Mouse (Mus musculus): ENCODE measurements around the gene Gm42906.

The Gm42906 gene

DNA sequence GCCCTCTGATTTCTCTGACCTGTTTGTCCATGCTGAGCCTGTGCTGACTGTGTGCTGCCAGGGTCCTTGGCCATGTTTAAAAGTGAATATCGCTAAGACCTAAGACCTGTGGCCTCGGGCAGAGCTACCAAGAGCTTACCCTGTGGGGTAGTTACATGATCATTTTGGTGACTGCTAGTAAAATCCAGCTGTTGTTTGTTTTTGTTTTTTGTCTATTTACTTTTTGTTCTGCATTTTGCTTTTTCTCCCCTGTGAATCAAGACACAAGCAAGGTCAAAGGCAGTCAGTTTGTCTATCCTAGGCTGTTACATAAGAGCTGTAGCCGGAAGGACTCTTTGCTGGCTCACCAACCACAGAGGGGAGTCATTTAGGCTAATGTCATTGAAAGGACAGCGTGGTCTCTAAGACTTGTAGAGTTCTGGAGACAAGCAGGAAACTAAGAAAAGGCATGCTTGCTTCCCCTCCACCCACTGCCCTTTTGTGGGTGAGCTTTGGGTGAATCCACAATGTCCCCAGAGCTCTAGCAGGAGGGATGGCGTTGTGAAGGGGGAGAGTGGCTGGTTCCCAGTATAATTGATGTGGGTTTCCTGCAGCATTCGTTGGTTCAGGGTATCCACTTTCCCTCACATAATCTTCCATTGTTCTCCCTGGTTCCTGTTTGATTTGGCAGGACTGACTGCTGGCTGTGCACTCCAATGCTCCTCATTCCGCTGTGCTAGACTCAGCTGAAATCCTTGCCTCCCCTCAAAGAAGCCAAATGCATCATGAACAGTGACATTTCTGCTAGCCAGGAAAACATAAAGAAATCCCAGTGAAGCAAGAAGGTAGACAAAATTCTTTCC lies 33.9 kb downstream of the Gm42906 start:
- no peak for DNase-seq (ENCODE audit: low spot score)

GRCm38 (mm10) chr5:151389827-151390226 lies 38.1 kb downstream of the Gm42906 start:
- no peak for DNase-seq (ENCODE audit: low spot score)

DNA sequence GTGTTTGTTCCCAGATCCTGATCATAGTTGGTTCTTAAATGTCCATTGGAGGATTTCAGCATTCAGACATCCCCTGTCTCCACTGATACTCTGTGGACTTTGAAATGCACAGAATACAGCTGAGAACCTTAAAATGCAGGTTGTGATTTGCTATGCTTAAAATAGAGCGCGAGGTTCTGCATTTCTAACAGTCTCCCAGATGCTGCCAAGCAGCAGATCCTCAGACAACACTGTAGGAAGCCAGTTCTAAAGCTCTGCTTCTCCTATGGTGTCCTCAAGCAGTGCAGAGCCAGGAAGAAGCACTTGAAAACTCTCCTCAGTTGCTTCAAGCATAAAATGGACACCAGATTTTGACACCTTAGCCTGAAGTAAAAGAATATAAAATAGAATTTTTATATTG lies 48.1 kb downstream of the Gm42906 start:
- no peak for DNase-seq (ENCODE audit: low spot score)

DNA sequence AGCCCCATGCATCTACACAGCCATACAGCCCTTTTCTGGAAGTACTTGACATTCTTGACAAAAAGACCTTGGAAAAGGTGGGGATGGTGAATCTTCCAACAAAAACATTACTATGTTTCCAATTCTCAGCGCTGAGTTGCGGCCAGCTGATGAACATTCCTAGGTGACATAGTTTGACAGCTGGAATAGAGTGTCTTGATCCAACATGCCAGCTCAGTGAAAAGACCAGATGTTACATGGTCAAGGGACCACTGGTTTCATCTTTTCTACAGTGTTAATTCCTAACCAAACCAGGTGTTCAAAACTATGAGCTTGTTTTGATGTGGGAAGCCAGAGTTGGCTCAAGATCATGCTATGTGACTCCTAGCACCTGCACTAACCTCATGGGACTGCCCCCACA lies 48.8 kb downstream of the Gm42906 start:
- DNase-seq (ENCODE audit: low spot score), result no peak

- DNase-seq (ENCODE audit: low spot score), result no peak
Measured at GRCm38 (mm10) chr5:151376931-151377330, 51.0 kb downstream of the Gm42906 start.

DNA sequence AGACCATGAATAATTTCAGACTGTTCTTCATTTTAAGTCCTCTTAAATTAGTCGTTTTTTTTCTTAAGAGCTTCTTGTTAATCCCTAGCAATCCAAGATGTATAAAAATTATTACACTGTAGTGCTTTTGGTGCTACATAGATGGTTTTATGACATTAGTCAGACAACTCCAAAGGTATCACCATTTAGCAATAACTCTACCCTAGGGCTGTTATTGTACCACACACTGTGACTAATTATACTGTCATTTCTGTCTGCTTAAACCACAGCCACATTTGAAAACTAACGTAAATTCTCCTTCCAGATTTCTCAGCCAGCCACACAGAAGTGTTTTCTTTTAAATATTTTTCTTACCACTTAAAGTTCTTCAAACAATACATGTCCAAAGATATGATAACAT lies 53.1 kb downstream of the Gm42906 start:
- no peak for DNase-seq (ENCODE audit: low spot score)

GRCm38 (mm10) chr5:151371130-151371529 lies 56.8 kb downstream of the Gm42906 start:
- no peak for DNase-seq (ENCODE audit: low spot score)

DNA sequence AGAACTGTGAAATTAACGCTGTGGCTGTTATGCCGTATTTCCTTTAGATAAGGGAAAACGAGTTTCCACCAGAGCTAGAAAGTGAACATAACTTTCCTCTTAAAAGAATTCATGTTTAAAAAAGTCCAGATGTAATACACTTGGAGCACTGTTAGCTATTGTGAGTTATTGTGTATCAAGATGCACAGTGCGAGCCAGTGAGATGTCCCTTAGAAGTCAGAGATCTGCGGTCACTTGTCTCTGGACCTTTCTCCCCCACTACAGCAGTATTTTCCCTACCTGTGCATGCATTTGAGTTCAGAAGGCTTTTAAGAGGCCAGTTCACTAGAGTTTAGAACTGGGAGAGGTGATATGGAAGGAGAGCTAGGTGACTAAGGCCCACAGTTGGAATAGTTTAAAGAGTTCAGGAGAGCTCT lies 58.6 kb downstream of the Gm42906 start:
- no peak for DNase-seq (ENCODE audit: low spot score)

DNA sequence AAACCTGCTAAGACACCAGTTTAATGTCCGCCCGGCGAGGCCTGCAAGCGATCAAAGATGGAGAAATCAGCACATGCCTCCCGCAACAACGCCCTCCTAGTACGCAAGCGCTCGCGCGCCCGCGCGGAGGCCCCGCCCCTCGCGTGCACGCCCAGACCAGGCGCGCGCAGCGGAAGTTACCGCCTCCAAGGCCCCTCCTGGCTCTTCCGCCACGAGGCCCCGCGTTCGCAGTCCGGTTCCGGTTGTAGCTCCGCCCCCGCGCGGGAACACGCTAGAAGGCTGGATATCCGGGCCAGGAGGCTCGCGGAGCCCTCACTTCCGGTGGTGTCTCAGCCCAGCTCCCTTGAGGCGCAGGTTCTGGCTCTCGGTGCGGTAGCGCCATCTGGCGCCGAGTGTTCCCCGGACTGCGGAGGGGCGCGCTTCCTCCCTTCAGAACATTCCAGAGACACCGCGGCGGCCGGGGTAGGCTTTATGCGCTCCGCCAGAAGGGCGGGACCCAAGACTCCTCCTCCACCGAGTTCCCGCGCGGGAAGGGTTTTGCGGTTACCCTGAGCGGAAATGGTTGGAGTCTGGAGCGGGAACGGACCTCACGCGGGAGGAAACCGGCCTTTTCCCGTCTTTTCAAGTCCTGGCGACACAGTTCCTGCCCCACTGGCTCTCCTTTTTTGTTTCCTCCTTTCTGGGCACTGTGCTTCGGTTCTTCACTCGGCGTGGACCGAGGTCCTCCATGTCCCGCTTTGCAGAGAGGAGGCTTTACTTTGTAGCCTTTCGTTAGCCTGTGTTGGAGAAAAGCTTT lies 59.4 kb downstream of the Gm42906 start:
- peak; percentile 100 for DNase-seq (ENCODE audit: low spot score)

GRCm38 (mm10) chr5:151367881-151368394 lies 60.0 kb downstream of the Gm42906 start:
- no peak for DNase-seq (ENCODE audit: low spot score)

DNA sequence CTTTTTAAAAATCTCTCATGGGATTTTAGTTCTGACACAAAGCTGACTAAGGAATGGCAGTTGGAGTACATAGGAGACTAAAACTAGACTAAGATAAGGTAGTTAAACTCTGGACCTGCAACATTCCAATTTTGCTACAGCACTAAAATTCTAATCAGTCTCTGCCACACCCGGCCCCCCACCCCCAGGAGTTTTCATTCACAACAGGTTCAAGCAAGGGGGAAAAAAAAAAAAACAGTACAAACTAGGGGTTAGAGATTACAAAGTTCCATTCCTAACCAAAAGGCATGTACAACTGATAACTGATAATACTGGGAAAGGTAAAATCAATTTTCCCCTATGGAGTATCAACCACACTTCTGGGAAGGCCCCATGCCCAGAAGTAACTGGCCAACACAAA lies 60.6 kb downstream of the Gm42906 start:
- DNase-seq (ENCODE audit: low spot score), result no peak

DNA sequence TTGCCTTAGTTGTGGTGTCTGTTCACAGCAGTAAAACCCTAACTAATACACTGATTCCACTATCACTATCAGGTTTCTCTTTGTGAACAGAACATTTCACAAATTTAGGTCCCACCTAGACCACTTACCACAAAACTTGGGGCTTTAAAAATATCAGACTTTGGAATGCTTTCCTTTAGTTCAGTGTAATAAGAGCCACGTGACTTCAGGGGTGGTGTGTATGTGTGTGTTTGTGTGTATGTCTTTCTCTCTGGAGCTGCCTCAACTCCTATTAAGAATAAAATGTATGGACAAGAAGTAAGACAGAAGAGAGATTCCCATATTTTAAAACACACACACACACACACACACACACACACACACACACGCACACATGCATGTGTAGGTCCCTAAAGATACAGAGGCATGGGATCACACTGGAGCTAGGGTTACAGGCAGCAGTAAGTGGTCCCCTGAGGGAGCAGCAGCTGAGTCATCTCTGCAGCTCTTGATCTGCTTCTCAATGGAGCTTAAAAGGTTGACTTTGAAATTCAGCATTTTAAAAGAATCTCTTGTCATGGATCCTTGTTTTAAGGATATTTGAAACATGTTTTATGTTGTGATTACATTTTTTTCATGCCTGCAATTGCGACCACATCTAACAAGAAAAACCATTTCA lies 64.5 kb downstream of the Gm42906 start:
- DNase-seq (ENCODE audit: low spot score), result no peak

- no peak for DNase-seq (ENCODE audit: low spot score)
Measured at GRCm38 (mm10) chr5:151349616-151350015, 78.3 kb downstream of the Gm42906 start.

DNA sequence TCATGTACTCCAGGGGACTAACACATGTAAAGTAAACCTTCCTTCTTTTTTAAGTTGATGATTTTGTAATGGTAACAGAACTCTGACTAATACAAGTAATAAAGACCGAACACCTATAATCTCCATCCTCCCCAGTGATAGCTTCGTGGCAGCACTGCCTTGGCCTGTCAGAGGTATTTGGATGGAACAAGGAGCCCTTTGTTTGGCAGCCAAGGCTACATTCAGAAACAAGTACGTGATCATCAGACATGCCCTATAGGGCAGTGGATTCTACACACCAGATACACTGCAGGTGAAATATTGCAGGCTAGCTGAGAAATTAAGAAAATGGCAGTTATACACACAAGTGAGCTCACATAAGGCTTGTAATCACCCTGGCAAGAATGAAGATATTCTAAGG lies 79.5 kb downstream of the Gm42906 start:
- no peak for DNase-seq (ENCODE audit: low spot score)

- no peak for DNase-seq (ENCODE audit: low spot score)
Measured at GRCm38 (mm10) chr5:151346626-151347025, 81.3 kb downstream of the Gm42906 start.

DNA sequence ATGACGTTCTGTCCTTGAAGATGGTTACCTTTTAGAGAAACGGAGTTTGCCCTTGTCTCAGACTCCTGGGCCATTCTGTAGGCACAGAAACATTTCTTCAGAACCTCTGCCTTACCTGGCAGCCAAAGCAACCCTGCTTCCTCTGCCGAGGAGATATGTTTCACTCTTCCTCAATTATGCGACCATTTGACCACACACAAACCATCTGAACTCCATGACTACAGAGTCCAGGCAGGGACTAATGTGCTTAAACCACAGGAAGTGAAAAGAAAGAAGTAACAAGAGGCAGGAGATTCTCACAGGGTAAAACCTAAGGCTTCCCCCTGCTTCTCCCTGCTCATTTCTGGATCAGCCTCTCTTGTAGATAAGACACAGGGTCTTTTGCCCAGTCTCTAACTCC lies 83.2 kb downstream of the Gm42906 start:
- no peak for DNase-seq (ENCODE audit: low spot score)

DNA sequence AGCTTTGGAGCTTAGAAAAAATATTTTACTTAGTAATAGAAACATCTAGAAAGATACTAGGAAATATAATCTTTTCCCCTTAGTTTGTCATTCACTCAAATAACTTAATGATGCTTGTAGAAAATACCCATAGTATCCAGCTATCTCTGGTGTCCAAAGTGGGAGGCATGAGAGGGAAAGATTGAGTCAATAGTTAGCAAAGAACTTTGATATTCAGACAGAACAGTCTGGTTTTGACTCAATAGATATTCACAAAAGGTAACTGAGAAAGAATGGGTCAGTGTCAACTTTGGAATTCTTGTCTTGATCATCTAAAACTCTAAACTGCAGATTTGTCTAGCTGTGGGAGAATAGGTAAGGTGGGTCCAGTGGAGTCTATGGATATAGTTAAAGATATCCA lies 94.3 kb downstream of the Gm42906 start:
- DNase-seq (ENCODE audit: low spot score), result no peak

DNA sequence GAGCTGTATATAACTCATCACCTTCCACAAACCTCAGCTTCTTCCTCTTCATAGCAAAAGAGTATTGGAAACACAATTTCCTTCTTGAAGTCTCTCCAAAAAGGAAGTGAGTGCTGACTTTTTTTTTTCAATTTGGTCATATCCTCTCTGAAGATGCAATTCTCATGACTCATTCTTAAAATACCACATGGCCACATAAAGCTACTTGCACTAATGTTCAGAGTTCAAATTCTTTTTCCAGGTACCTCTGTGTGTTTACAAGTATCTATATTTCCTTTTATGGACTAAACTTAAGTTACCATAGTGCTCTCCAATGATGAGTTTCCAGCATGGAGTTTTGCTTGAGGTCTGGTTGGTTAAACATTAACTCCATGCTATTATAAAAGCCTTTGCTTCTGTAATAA lies 94.8 kb downstream of the Gm42906 start:
- DNase-seq (ENCODE audit: low spot score), result no peak

GRCm38 (mm10) chr5:151315804-151316597 lies 112.0 kb downstream of the Gm42906 start:
- DNase-seq (ENCODE audit: low spot score), result no peak

GRCm38 (mm10) chr5:151300286-151300685 lies 127.7 kb downstream of the Gm42906 start:
- no peak for DNase-seq (ENCODE audit: low spot score)

DNA sequence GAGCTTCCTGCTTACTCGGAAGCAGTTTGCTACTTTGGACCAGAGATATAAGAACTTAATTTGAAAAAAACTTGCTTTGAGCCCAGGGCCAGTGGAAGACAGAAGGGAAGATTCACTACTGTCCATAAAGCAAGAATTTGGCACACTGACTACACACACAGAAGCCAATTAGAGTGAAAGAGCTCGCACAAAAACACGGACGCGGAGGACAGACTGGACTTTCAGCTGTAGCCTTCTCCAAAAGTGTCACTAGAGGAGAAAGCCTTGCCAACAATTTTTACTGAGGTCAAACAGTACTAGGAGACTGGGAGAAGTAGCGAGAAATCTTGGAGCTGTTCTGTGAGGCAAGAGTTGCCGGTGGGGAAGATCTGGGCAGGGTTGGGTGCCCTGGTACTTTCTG lies 128.4 kb downstream of the Gm42906 start:
- DNase-seq (ENCODE audit: low spot score), result no peak

DNA sequence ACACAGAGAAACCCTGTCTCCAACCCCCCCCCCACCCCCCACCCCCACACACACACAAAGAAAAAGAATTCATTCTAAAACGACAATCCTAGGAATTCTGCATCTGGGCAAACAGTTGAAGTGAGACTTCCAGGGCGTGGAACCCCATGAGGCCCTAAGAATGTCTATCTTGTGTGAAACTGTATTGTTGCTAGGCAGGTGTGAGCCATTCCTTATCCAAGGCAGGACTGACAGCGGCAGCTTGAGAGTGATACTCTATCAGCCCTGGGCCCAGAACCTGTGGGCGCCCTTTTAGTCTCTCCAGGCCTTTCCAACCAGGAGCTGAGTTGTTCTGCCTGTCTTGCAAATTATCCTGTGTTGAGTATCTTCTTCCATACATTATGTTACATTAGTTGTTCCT lies 129.6 kb downstream of the Gm42906 start:
- DNase-seq (ENCODE audit: low spot score), result no peak
